Mouse (Mus musculus) CH12.LX (cell line): ENCODE measurements around the gene Tmem138. TPM values are rescaled to one million over a fixed set of nuclear protein-coding genes. Genes with fewer than 3 reads are reported as not detected.

ENCODE experiments used
- DNase-seq: peaks from one replicate; pipeline ENCODE4 v3.0.0-alpha.2; 2013; ENCODE audit errors: extremely low read depth
- H3K27ac ChIP-seq: 2 replicates; pipeline ENCODE4 v1.5.1; 2012; ENCODE audit warnings: low read depth, mild to moderate bottlenecking, control low read depth, moderate library complexity; ENCODE audit not compliant: insufficient read depth
- H3K27me3 ChIP-seq: replicated peaks from 2 replicates; pipeline ENCODE3; 2012; ENCODE audit warnings: inconsistent platforms
- H3K36me3 ChIP-seq, 2 experiments: replicated peaks in 1 of 2; 2 replicates each; pipeline versions ENCODE3 to v1.6.1; 2012; ENCODE audit warnings: inconsistent platforms in 1 of 2, low read length in 1 of 2, mild to moderate bottlenecking in 1 of 2, mixed read lengths in 1 of 2, moderate library complexity in 1 of 2; ENCODE audit not compliant: control insufficient read depth in 1 of 2, insufficient read depth in 1 of 2
- H3K4me1 ChIP-seq, 2 experiments: 2 replicates each; pipeline ENCODE4 v1.6.1; 2012; ENCODE audit warnings: inconsistent platforms in 1 of 2, moderate library complexity in 1 of 2; ENCODE audit not compliant: insufficient read depth in 2 of 2, control insufficient read depth in 1 of 2
- H3K4me2 ChIP-seq: 2 replicates; pipeline ENCODE4 v1.6.1; 2012; ENCODE audit warnings: low read depth, mild to moderate bottlenecking, control low read depth; ENCODE audit not compliant: poor library complexity, insufficient read depth, severe bottlenecking
- H3K4me3 ChIP-seq, 3 experiments: fragments of 150-350 bp in 1 of 3; sonication (generic) in 1 of 3; replicated peaks in 1 of 3; 2 replicates each; pipeline versions ENCODE3 to v1.5.1; 2011 to 2012; ENCODE audit warnings: low read depth in 2 of 3, low read length in 2 of 3, mild to moderate bottlenecking in 2 of 3, moderate library complexity in 2 of 3, control low read depth in 1 of 3, improper control_type of control experiment in 1 of 3, inconsistent platforms in 1 of 3, mixed read lengths in 1 of 3; ENCODE audit not compliant: poor library complexity in 1 of 3
- H3K79me2 ChIP-seq: replicated peaks from 2 replicates; pipeline ENCODE4 v1.6.1; 2012; ENCODE audit warnings: mild to moderate bottlenecking, moderate library complexity; ENCODE audit not compliant: control insufficient read depth, poor library complexity, insufficient read depth, severe bottlenecking; ENCODE audit errors: extremely low read depth
- H3K9ac ChIP-seq: 2 replicates; pipeline ENCODE4 v1.6.1; 2012; ENCODE audit warnings: low read depth, mild to moderate bottlenecking, control low read depth, moderate library complexity; ENCODE audit not compliant: insufficient read depth
- H3K9me3 ChIP-seq: replicated peaks from 2 replicates; pipeline ENCODE3; 2012; ENCODE audit warnings: low read length, inconsistent platforms, mixed read lengths
- BHLHE40 ChIP-seq: IDR thresholded peaks from 2 replicates; pipeline ENCODE4 v1.6.1; 2011; ENCODE audit warnings: mild to moderate bottlenecking, low read depth, low read length, improper control_type of control experiment
- CHD1 ChIP-seq: IDR thresholded peaks from 2 replicates; pipeline ENCODE4 v1.6.1; 2012; ENCODE audit warnings: low read depth, low read length, improper control_type of control experiment, inconsistent platforms
- CTCF ChIP-seq, 2 experiments: IDR thresholded peaks in 1 of 2; conservative IDR thresholded peaks in 1 of 2; 2 replicates each; pipeline ENCODE4 v1.5.1; 2011 to 2012; ENCODE audit warnings: low read depth in 2 of 2, low read length in 2 of 2, improper control_type of control experiment in 1 of 2, inconsistent platforms in 1 of 2, mild to moderate bottlenecking in 1 of 2, moderate library complexity in 1 of 2
- E2F4 ChIP-seq: IDR thresholded peaks from 2 replicates; pipeline ENCODE4 v1.6.1; 2011; ENCODE audit warnings: low read depth, low read length, improper control_type of control experiment; ENCODE audit not compliant: insufficient replicate concordance
- EP300 ChIP-seq: IDR thresholded peaks from 2 replicates; pipeline ENCODE4 v1.6.1; 2011; ENCODE audit warnings: low read length, improper control_type of control experiment
- GABPA ChIP-seq: IDR thresholded peaks from 2 replicates; pipeline ENCODE4 v1.6.1; 2012; ENCODE audit warnings: low read depth, low read length, improper control_type of control experiment, inconsistent platforms; ENCODE audit not compliant: insufficient replicate concordance
- IRF4 ChIP-seq: IDR thresholded peaks from 2 replicates; pipeline ENCODE4 v1.6.1; 2014; ENCODE audit warnings: low read depth, mild to moderate bottlenecking, inconsistent platforms, low read length, improper control_type of control experiment
- JUND ChIP-seq: conservative IDR thresholded peaks from 2 replicates; pipeline ENCODE4 v1.6.1; 2011; ENCODE audit warnings: low read depth, low read length, improper control_type of control experiment
- MAX ChIP-seq: IDR thresholded peaks from 2 replicates; pipeline ENCODE4 v1.6.1; 2011; ENCODE audit warnings: low read length, improper control_type of control experiment
- POLR2A ChIP-seq: IDR thresholded peaks from 2 replicates; pipeline ENCODE4 v1.6.1; 2011; ENCODE audit warnings: low read depth, mild to moderate bottlenecking, improper control_type of control experiment, low read length
- SIN3A ChIP-seq: IDR thresholded peaks from 2 replicates; pipeline ENCODE4 v1.6.1; 2012; ENCODE audit warnings: low read length, improper control_type of control experiment, inconsistent platforms
- TBP ChIP-seq: conservative IDR thresholded peaks from 2 replicates; pipeline ENCODE4 v1.6.1; 2011; ENCODE audit warnings: low read depth, low read length, improper control_type of control experiment
- dilution Hi-C: fragments of 300-500 bp; cut with MboI; formaldehyde crosslinking; loops from 2 replicates; pipeline ENCODE4 v1.14.3; 2020; ENCODE audit warnings: low sequenced_read_pairs; ENCODE audit not compliant: extremely low pct_unique_long_range_greater_than_20kb, extremely low pct_ligation_motif_present
- in situ Hi-C: fragments of 300-500 bp; cut with MboI; formaldehyde crosslinking; loops from 3 replicates; pipeline ENCODE4 v1.14.3; 2019; ENCODE audit warnings: low sequenced_read_pairs, low pct_ligation_motif_present, low pct_unique_long_range_greater_than_20kb, mixed read lengths
- polyA plus RNA-seq: library from polyadenylated mRNA; unstranded; fragments of >175 nt; gene quantifications from 2 replicates; pipeline ENCODE4 v1.2.1, GENCODE M21; 2012; ENCODE audit warnings: low read depth; ENCODE audit not compliant: insufficient read length
- total RNA-seq, 2 experiments: library from RNA; depleted of rRNA; stranded (reverse); fragments of 300-350 nt in 1 of 2; fragments of >200 nt in 1 of 2; gene quantifications; 2 replicates each; pipeline ENCODE4 v1.2.3; 2012 to 2014

Tmem138 gene
- total and polyA plus RNA-seq, 3 experiments: 14.0 to 30.9 (median 14.7) TPM

- peaks cover 68 to 91% of the 10 kb centered on the region in 2 experiments for H3K36me3 ChIP-seq
- no peak overlapping the region for H3K4me2 ChIP-seq
- no peak overlapping the region for H3K4me3 ChIP-seq
- peaks cover 2% of the 10 kb centered on the region; the same call in 1 of the 2 replicates for H3K79me2 ChIP-seq
- H3K9me3 ChIP-seq: no peaks in the 10 kb centered on the region
- H3K9ac ChIP-seq: no peak overlapping the region
- no peak for DNase-seq
- in situ Hi-C loops: no loop called here
- H3K27me3 ChIP-seq: no peaks in the 10 kb centered on the region
- no peaks in the 10 kb centered on the region for H3K4me1 ChIP-seq
- dilution Hi-C loops: no loop called here
- TF ChIP-seq GABPA: no peak
- H3K27ac ChIP-seq: no peak overlapping the region
These were observed 37.7 kb downstream of the Tmem138 start for GRCm38 (mm10) chr19:10539454-10539853.

- Histone ChIP-seq H3K36me3 (peaks cover 40 to 68% of the 10 kb centered on the region in 2 experiments), H3K27me3 (no peaks in the 10 kb centered on the region)
- TF ChIP-seq CTCF (conservative IDR thresholded peaks at IDR 0.05 in 1 of 2, IDR thresholded peaks at IDR 0.05 in 1 of 2; ENCODE audit: low read depth in 2 of 2, low read length in 2 of 2) (peak in 1 of 2 experiments; percentile 17; a peak in 2 of 4 replicates), JUND (no peak)
- TF ChIP-seq, all 38 proteins: peak for 1
- H3K4me3 ChIP-seq: no peak overlapping the region
- H3K4me1 ChIP-seq: peaks cover 3 to 23% of the 10 kb centered on the region in 2 experiments; a peak in 3 of 4 replicates
- in situ Hi-C loops (no loop called here), dilution Hi-C loops (no loop called here)
- H3K27ac ChIP-seq: no peak overlapping the region
- DNase-seq: no peak
- H3K9me3 ChIP-seq: no peaks in the 10 kb centered on the region
- H3K4me2 ChIP-seq: no peak overlapping the region
- no peak overlapping the region for H3K9ac ChIP-seq
- H3K79me2 ChIP-seq: peaks cover 38% of the 10 kb centered on the region
These were observed 47.1 kb downstream of the Tmem138 start for GRCm38 (mm10) chr19:10530082-10530481.

- peak within 1 kb of the TSS; percentile 98 for H3K4me2 ChIP-seq
- H3K4me1 ChIP-seq: peaks cover 9 to 54% of the 10 kb centered on the region in 2 experiments
- in situ Hi-C loops: no loop called here
- 0 out of 2 replicates have a peak, but pooled peaks have one; percentile 35 for TF ChIP-seq TBP
- no peak for TF ChIP-seq POLR2A
- peak; percentile 50 to 65; a peak in 3 of 4 replicates for TF ChIP-seq CTCF (conservative IDR thresholded peaks at IDR 0.05 in 1 of 2, IDR thresholded peaks at IDR 0.05 in 1 of 2; ENCODE audit: low read depth in 2 of 2, low read length in 2 of 2)
- TF ChIP-seq IRF4: 0 out of 2 replicates have a peak, but pooled peaks have one; percentile 12
- peak; percentile 45 for TF ChIP-seq JUND
- TF ChIP-seq EP300: no peak
- peak; percentile 87 for TF ChIP-seq SIN3A
- 0 out of 2 replicates have a peak, but pooled peaks have one; percentile 63 for TF ChIP-seq E2F4
- peak; percentile 62; the same call in 1 of the 2 replicates for TF ChIP-seq CHD1
- TF ChIP-seq BHLHE40: no peak
- 0 out of 2 replicates have a peak, but pooled peaks have one; percentile 18 for TF ChIP-seq MAX
- TF ChIP-seq, all 38 proteins: peak for 8
- Histone ChIP-seq H3K27me3 (no peaks in the 10 kb centered on the region), H3K27ac (peak within 1 kb of the TSS; percentile 92), H3K9ac (peak within 1 kb of the TSS; percentile 98), H3K4me3 (peak within 1 kb of the TSS; percentile 90 to 96 (median 94)), H3K9me3 (no peaks in the 10 kb centered on the region), H3K36me3 (peaks cover 11 to 36% of the 10 kb centered on the region in 2 experiments), H3K79me2 (peaks cover 55% of the 10 kb centered on the region)
- dilution Hi-C loops: no loop called here
- DNase-seq: peak; percentile 70
These were observed 51.3 kb downstream of the Tmem138 start, which contains the start of gene Sdhaf2 for GRCm38 (mm10) chr19:10525910-10526309. TSS of gene Sdhaf2 (minus strand) at chr19:10526142.
